Mouse (Mus musculus) leukemia stem cell, adult 10-12 weeks (primary cell): ENCODE data around the gene Psme2. TPM values are rescaled to one million over a fixed set of nuclear protein-coding genes. Genes with fewer than 3 reads are reported as not detected.

Source experiments
- polyA plus RNA-seq: library from polyadenylated mRNA; stranded (reverse); fragments of >175 nt; gene quantifications from 2 replicates; pipeline ENCODE4 v1.2.3, GENCODE M21; 2012; ENCODE audit warnings: low replicate concordance

Psme2 gene
- polyA plus RNA-seq: 21.1 and 39.3 TPM in 2 replicates

GRCm38 (mm10) chr14:55590748-55591330, at the start of gene Psme2:
Psme2 (minus strand) TSS chr14:55591113.

GRCm38 (mm10) chr14:55637795-55638194, 46.9 kb upstream of the Psme2 start, which contains the start of gene Gm49378:
Gm49378 (minus strand) TSS chr14:55637895.

GRCm38 (mm10) chr14:55635523-55636007, 44.7 kb upstream of the Psme2 start, which contains the start of gene Ipo4:
Ipo4 (minus strand) TSS chr14:55635957.

GRCm38 (mm10) chr14:55617822-55618221, 26.9 kb upstream of the Psme2 start, which contains the start of gene Rec8:
Rec8 (plus strand) TSS chr14:55618037.

GRCm38 (mm10) chr14:55603271-55603632, 12.3 kb upstream of the Psme2 start, which contains the start of gene Irf9:
Irf9 (plus strand) TSS chr14:55603571.

GRCm38 (mm10) chr14:55591331-55591891, 498 bp upstream of the Psme2 start, which contains the start of gene Rnf31:
Rnf31 (plus strand) TSS chr14:55591708.

GRCm38 (mm10) chr14:55584702-55585565, 6.0 kb downstream of the Psme2 start, which contains the start of gene Emc9:
Emc9 (minus strand) TSS chr14:55585302.

GRCm38 (mm10) chr14:55577871-55578667, 12.8 kb downstream of the Psme2 start, which contains the start of gene Psme1:
Psme1 (plus strand) TSS chr14:55578123.

GRCm38 (mm10) chr14:55575302-55575701, 15.6 kb downstream of the Psme2 start, which contains the start of gene Fitm1:
Fitm1 (plus strand) TSS chr14:55575617.

GRCm38 (mm10) chr14:55560202-55561073, 30.5 kb downstream of the Psme2 start, which contains the start of gene A730061H03Rik:
A730061H03Rik (minus strand) TSS chr14:55560406.

GRCm38 (mm10) chr14:55559799-55560201, 31.1 kb downstream of the Psme2 start, which contains the start of gene Dcaf11:
Dcaf11 (plus strand) TSS chr14:55560006.

GRCm38 (mm10) chr14:55540067-55540786, 50.7 kb downstream of the Psme2 start, which contains the start of gene Pck2:
Pck2 (plus strand) TSS chr14:55540266.

Other genes starting within 250 kb of the Psme2 start
- gene Dhrs4, start 112.4 kb downstream of the Psme2 start, polyA plus RNA-seq: 56.4 and 85.0 TPM in 2 replicates
- gene Carmil3, start 100.5 kb downstream of the Psme2 start, polyA plus RNA-seq: 6.0 and 15.4 TPM in 2 replicates
- not detected in 2 replicates for gene Cpne6, start 80.7 kb downstream of the Psme2 start, polyA plus RNA-seq
- 0.41 and 0.62 TPM in 2 replicates for gene Nrl, start 66.1 kb downstream of the Psme2 start, polyA plus RNA-seq
- gene Pck2, start 50.8 kb downstream of the Psme2 start, polyA plus RNA-seq: 116 and 171 TPM in 2 replicates
- gene Dcaf11, start 31.1 kb downstream of the Psme2 start, polyA plus RNA-seq: 26.0 and 50.2 TPM in 2 replicates
- gene A730061H03Rik, start 30.7 kb downstream of the Psme2 start, polyA plus RNA-seq: 0.97 and 1.7 TPM in 2 replicates
- gene Fitm1, start 15.5 kb downstream of the Psme2 start, polyA plus RNA-seq: not detected in 2 replicates
- 69.7 and 113 TPM in 2 replicates for gene Psme1, start 13.0 kb downstream of the Psme2 start, polyA plus RNA-seq
- gene Emc9, start 5.8 kb downstream of the Psme2 start, polyA plus RNA-seq: 25.0 and 35.4 TPM in 2 replicates
- gene Rnf31, start 595 bp upstream of the Psme2 start, polyA plus RNA-seq: 31.7 and 39.6 TPM in 2 replicates
- gene Irf9, start 12.5 kb upstream of the Psme2 start, polyA plus RNA-seq: 22.2 and 204 TPM in 2 replicates
- gene Rec8, start 26.9 kb upstream of the Psme2 start, polyA plus RNA-seq: 7.8 and 19.7 TPM in 2 replicates
- 18.3 and 108 TPM in 2 replicates for gene Ipo4, start 44.8 kb upstream of the Psme2 start, polyA plus RNA-seq
- gene Gm49378, start 46.8 kb upstream of the Psme2 start, polyA plus RNA-seq: 18.9 TPM in 1 of 2 replicates, not detected in the other
- gene Tm9sf1, start 52.7 kb upstream of the Psme2 start, polyA plus RNA-seq: 20.7 and 31.5 TPM in 2 replicates
- gene Tssk4, start 59.1 kb upstream of the Psme2 start, polyA plus RNA-seq: 0.41 TPM in 1 of 2 replicates, not detected in the other
- 11.3 and 12.5 TPM in 2 replicates for gene Mdp1, start 69.4 kb upstream of the Psme2 start, polyA plus RNA-seq
- gene Gmpr2, start 80.8 kb upstream of the Psme2 start, polyA plus RNA-seq: 3.1 and 25.0 TPM in 2 replicates
- gene Nedd8, start 81.0 kb upstream of the Psme2 start, polyA plus RNA-seq: 32.6 and 33.7 TPM in 2 replicates
- 49.1 and 49.7 TPM in 2 replicates for gene Tinf2, start 90.7 kb upstream of the Psme2 start, polyA plus RNA-seq
- gene Tgm1, start 122.8 kb upstream of the Psme2 start, polyA plus RNA-seq: 4.5 and 11.0 TPM in 2 replicates
- 8.7 and 22.8 TPM in 2 replicates for gene Rabggta, start 131.2 kb upstream of the Psme2 start, polyA plus RNA-seq
- 4.0 and 4.2 TPM in 2 replicates for gene Dhrs1, start 154.6 kb upstream of the Psme2 start, polyA plus RNA-seq
- gene Nop9, start 154.6 kb upstream of the Psme2 start, polyA plus RNA-seq: 57.8 and 83.1 TPM in 2 replicates
- gene Cideb, start 167.3 kb upstream of the Psme2 start, polyA plus RNA-seq: not detected in 2 replicates
- gene Ltb4r2, start 170.3 kb upstream of the Psme2 start, polyA plus RNA-seq: 0.20 TPM in 1 of 2 replicates, not detected in the other
- gene Ltb4r1, start 174.8 kb upstream of the Psme2 start, polyA plus RNA-seq: 1.1 and 3.8 TPM in 2 replicates
- gene Adcy4, start 193.0 kb upstream of the Psme2 start, polyA plus RNA-seq: 1.5 and 1.8 TPM in 2 replicates
- gene Ripk3, start 197.8 kb upstream of the Psme2 start, polyA plus RNA-seq: 54.1 and 55.8 TPM in 2 replicates
- 0.20 and 0.88 TPM in 2 replicates for gene Nfatc4, start 232.0 kb upstream of the Psme2 start, polyA plus RNA-seq